In the genomic region with DNA sequence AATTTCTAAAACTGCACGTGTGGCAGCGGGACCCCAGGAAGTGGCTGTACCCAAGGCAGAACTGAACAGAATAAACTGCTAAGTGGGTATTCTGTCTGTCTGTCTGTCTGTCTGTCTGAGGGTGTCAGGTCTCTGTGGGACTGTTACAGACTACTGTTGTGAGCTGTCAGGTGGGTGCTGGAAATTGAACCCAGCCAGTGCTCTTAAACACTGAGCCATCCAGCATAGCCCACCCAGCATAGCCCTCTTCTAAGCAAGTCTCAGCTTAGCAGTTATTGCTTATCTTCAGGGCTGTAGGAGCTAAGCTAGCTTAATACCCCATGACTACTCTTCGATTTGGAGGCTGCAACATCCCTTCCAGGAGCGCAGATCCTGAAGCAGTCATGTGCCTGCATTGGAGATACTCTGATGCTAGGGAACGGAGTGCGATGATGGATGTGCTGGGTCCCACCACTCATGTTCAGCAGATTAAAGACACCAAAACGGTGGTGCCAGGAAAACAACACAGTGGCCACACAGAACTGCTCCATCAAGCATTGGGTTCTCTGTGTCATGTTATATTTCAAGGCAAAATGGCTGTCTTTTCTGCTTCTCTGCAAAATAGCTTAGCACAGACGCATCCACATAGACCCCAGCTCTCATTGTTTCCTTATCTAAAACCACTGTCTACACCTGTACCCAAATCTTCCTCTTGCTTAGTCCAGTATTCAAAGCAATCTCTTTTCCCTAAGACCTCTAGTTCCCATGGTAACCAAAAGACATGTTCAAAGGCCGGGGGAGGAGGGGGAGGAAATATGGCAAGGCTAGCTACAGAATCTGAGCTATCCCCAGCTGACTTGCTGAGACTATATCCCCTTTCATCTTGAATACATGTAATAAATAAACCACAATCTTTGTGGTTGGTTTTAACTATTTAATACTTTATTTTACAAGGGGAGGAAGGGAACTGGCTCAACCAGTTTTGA, we compare ENCODE assay signal across 11 mouse cellular contexts. TPM values are rescaled to one million over a fixed set of nuclear protein-coding genes. Genes with fewer than 3 reads are reported as not detected.
DNase-seq lines count a peak whose midpoint lies in the region; ATAC-seq lines count a peak whose summit lies in the region.
"Had no signal": no experiment of that assay in that cellular context is flagged by ENCODE, and none has a peak within 500 bp of the region (broad histone marks: within the 10 kb centered on the region; RNA-seq: fewer than 3 reads in every experiment).

No protein-coding gene starts in this region.

- no peak overlapping the region for H3K4me2 ChIP-seq in hindbrain, embryonic 15.5 days
- H3K4me2 ChIP-seq in neural tube, embryonic 15.5 days = no peak overlapping the region
- H3K4me2 ChIP-seq: limb, embryonic 12.5 days had no signal

- H3K9ac ChIP-seq in hindbrain, embryonic 15.5 days = no peak overlapping the region
- no peak overlapping the region for H3K9ac ChIP-seq in neural tube, embryonic 15.5 days (replicated peaks)
- H3K9ac ChIP-seq: limb, embryonic 12.5 days had no signal

- no peaks in the 10 kb centered on the region for H3K9me3 ChIP-seq in hindbrain, embryonic 15.5 days
- no peaks in the 10 kb centered on the region for H3K9me3 ChIP-seq in neural tube, embryonic 15.5 days (replicated peaks)
- H3K9me3 ChIP-seq: limb, embryonic 12.5 days had no signal

- peak; percentile 76 for ATAC-seq in frontal cortex, adult (ENCODE audit: low TSS enrichment)
- peak; percentile 56 for ATAC-seq in hindbrain, embryonic 15.5 days (ENCODE audit: low FRiP score, low read depth)
- ATAC-seq in neural tube, embryonic 15.5 days (ENCODE audit: low FRiP score) = peak; percentile 38
- ATAC-seq in megakaryocyte-erythroid progenitor cell, adult 5-6 weeks (replicated peaks; ENCODE audit: low FRiP score, low TSS enrichment, poor library complexity, severe bottlenecking) = no peak

- no peaks in the 10 kb centered on the region for H3K27me3 ChIP-seq in hindbrain, embryonic 15.5 days
- H3K27me3 ChIP-seq in neural tube, embryonic 15.5 days (replicated peaks) = no peaks in the 10 kb centered on the region
- H3K27me3 ChIP-seq: limb, embryonic 12.5 days had no signal

- H3K36me3 ChIP-seq in hindbrain, embryonic 15.5 days = no peaks in the 10 kb centered on the region
- H3K36me3 ChIP-seq in neural tube, embryonic 15.5 days = no peaks in the 10 kb centered on the region
- H3K36me3 ChIP-seq: limb, embryonic 12.5 days had no signal

- H3K4me3 ChIP-seq in hindbrain, embryonic 15.5 days = no peak overlapping the region
- no peak overlapping the region for H3K4me3 ChIP-seq in neural tube, embryonic 15.5 days (replicated peaks)
- H3K4me3 ChIP-seq: limb, embryonic 12.5 days had no signal

- DNase-seq in frontal cortex, postnatal 36 days (ENCODE audit: low spot score in 2 of 2) = no peak
- DNase-seq in right cerebral cortex, adult 18-20 months = peak; percentile 46
- DNase-seq in right cerebral cortex, postnatal 14 days = no peak
- DNase-seq in adrenal gland, adult 8-10 months = no peak
- DNase-seq: heart, postnatal 36 days; lung, postnatal 14 days had no signal

- WGBS in hindbrain, embryonic 15.5 days = 67% methylated on average over 9 of the region's 9 CpGs
- whole genome bisulfite sequencing in neural tube, embryonic 15.5 days = 66% methylated on average over 9 of the region's 9 CpGs

- peak overlapping the region; percentile 40; the same call in 1 of the 2 replicates for H3K27ac ChIP-seq in hindbrain, embryonic 15.5 days (replicated peaks)
- H3K27ac ChIP-seq in neural tube, embryonic 15.5 days (replicated peaks) = no peak overlapping the region
- H3K27ac ChIP-seq: limb, embryonic 12.5 days had no signal

- peaks cover 15% of the 10 kb centered on the region for H3K4me1 ChIP-seq in hindbrain, embryonic 15.5 days (replicated peaks)
- H3K4me1 ChIP-seq in neural tube, embryonic 15.5 days = peaks cover 17% of the 10 kb centered on the region

RNA-seq across cellular contexts. Expression of a gene that starts 10.3 kb away (rescaled TPM):
- polyA plus RNA-seq in hindbrain, embryonic 15.5 days (2015; fragmentation: Nextera tagmentation; extraction: Ambion mirVana) = 24.8 and 27.2 TPM in 2 replicates
- polyA plus RNA-seq in neural tube, embryonic 15.5 days (2015; fragmentation: Nextera tagmentation; extraction: Ambion mirVana) = 24.2 and 26.1 TPM in 2 replicates
- 1 to 10 TPM; 5.5 to 6.8 (median 6.3) TPM for total RNA-seq in adrenal gland, adult 8-10 months (2022)
- 11.6 and 21.7 TPM in 2 replicates for total RNA-seq in megakaryocyte-erythroid progenitor cell, adult 5-6 weeks (2014; fragmentation: Nextera tagmentation)
- 13.7 and 18.0 TPM in 2 replicates for total RNA-seq in megakaryocyte-erythroid progenitor cell, adult 5-6 weeks (2017)

RNA-seq across cellular contexts. Expression of a gene that starts 40.6 kb away (rescaled TPM):
- polyA plus RNA-seq in hindbrain, embryonic 15.5 days (2015; fragmentation: Nextera tagmentation; extraction: Ambion mirVana) = 0.82 and 0.90 TPM in 2 replicates
- 0.99 and 6.4 TPM in 2 replicates for polyA plus RNA-seq in neural tube, embryonic 15.5 days (2015; fragmentation: Nextera tagmentation; extraction: Ambion mirVana)
- 1 to 10 TPM in 3 of 4 experiments, under 1 TPM in 1; 0.55 to 1.9 (median 1.4) TPM for total RNA-seq in adrenal gland, adult 8-10 months (2022)
- total RNA-seq in megakaryocyte-erythroid progenitor cell, adult 5-6 weeks (2014; fragmentation: Nextera tagmentation) = 4.1 TPM in 1 of 2 replicates, not detected in the other
- 0.38 TPM in 1 of 2 replicates, not detected in the other for total RNA-seq in megakaryocyte-erythroid progenitor cell, adult 5-6 weeks (2017)

RNA-seq across cellular contexts. Expression of a gene that starts 57.8 kb away (rescaled TPM):
- 16.8 and 19.6 TPM in 2 replicates for polyA plus RNA-seq in hindbrain, embryonic 15.5 days (2015; fragmentation: Nextera tagmentation; extraction: Ambion mirVana)
- 16.9 and 17.0 TPM in 2 replicates for polyA plus RNA-seq in neural tube, embryonic 15.5 days (2015; fragmentation: Nextera tagmentation; extraction: Ambion mirVana)
- total RNA-seq in adrenal gland, adult 8-10 months (2022) = 1 to 10 TPM; 5.2 to 7.5 (median 6.4) TPM
- 5.2 and 13.0 TPM in 2 replicates for total RNA-seq in megakaryocyte-erythroid progenitor cell, adult 5-6 weeks (2014; fragmentation: Nextera tagmentation)
- total RNA-seq in megakaryocyte-erythroid progenitor cell, adult 5-6 weeks (2017) = 8.5 and 16.9 TPM in 2 replicates
